Mouse (Mus musculus) neural tube, embryonic 15.5 days (tissue): ENCODE results near the gene Snapc3. TPM values are rescaled to one million over a fixed set of nuclear protein-coding genes. Genes with fewer than 3 reads are reported as not detected.

ENCODE experiments used
- ATAC-seq: fragments of 200-750 bp; cut with Nextera tagmentation; 2 replicates; pipeline ENCODE4 v1.8.0; 2017; ENCODE audit warnings: mild to moderate bottlenecking, moderate TSS enrichment, moderate library complexity; ENCODE audit not compliant: low FRiP score
- H3K27ac ChIP-seq: fragments of 300-500 bp; sonication (generic); replicated peaks from 2 replicates; pipeline ENCODE4 v1.5.1; 2015; ENCODE audit warnings: mild to moderate bottlenecking, inconsistent platforms
- H3K27me3 ChIP-seq: fragments of 300-500 bp; sonication (generic); replicated peaks from 2 replicates; pipeline ENCODE4 v1.6.1; 2015; ENCODE audit warnings: inconsistent platforms
- H3K36me3 ChIP-seq: fragments of 300-500 bp; sonication (generic); 2 replicates; pipeline ENCODE4 v1.6.1; 2015; ENCODE audit warnings: inconsistent platforms
- H3K4me1 ChIP-seq: fragments of 300-500 bp; sonication (generic); 2 replicates; pipeline ENCODE4 v1.6.1; 2015; ENCODE audit warnings: inconsistent platforms
- H3K4me2 ChIP-seq: fragments of 300-500 bp; sonication (generic); 2 replicates; pipeline ENCODE4 v1.6.1; 2015; ENCODE audit warnings: inconsistent platforms, mild to moderate bottlenecking, moderate library complexity
- H3K4me3 ChIP-seq: fragments of 300-500 bp; sonication (generic); replicated peaks from 2 replicates; pipeline ENCODE4 v1.5.1; 2015; ENCODE audit warnings: mild to moderate bottlenecking, inconsistent platforms
- H3K9ac ChIP-seq: fragments of 300-500 bp; sonication (generic); replicated peaks from 2 replicates; pipeline ENCODE4 v1.6.1; 2015; ENCODE audit warnings: mild to moderate bottlenecking, inconsistent platforms
- H3K9me3 ChIP-seq: fragments of 300-500 bp; sonication (generic); replicated peaks from 2 replicates; pipeline ENCODE4 v1.6.1; 2016; ENCODE audit warnings: inconsistent platforms
- WGBS: fragments of 180-500 bp; shearing (Covaris S2); methylation state at CpG from one replicate; pipeline ENCODE4 v1.1.7; 2015; ENCODE audit warnings: mixed read lengths; 5-methylcytosine and 5-hydroxymethylcytosine counted together
- polyA plus RNA-seq: library from polyadenylated mRNA; unstranded; fragments of >200 nt; fragmentation: Nextera tagmentation; extraction: Ambion mirVana; gene quantifications from 2 replicates; pipeline ENCODE4 v1.2.1, GENCODE M21; 2015

Snapc3 gene
- polyA plus RNA-seq, 1 experiment from 2014 or later: 57.7 TPM

DNA sequence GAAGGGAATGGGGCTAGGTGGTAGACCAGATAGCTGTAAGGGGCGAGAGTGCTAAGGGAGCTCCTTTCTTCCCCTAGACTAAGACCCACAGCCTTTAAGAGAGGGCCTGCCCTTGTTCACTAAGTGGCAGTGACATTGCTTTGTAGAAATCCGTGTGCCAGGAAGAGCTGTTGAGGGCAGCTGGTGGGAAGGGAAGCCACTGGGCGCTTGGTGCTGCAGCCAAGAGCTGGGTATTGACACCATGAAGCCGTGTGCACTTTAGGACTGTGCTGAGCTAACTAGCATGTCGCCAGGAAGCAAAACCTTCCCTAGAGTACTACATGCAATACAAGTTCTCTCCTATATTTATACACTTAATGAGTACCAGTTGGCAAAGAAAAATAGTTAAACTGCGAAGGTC is 6.1 kb downstream of the Snapc3 start:
- Histone ChIP-seq H3K27me3 (no peaks in the 10 kb centered on the region), H3K36me3 (peaks cover 42% of the 10 kb centered on the region), H3K4me1 (peaks cover 15% of the 10 kb centered on the region), H3K9me3 (no peaks in the 10 kb centered on the region), H3K27ac (no peak overlapping the region), H3K4me2 (no peak overlapping the region), H3K4me3 (no peak overlapping the region), H3K9ac (no peak overlapping the region)
- ATAC-seq: no peak
- WGBS: 91% methylated on average over 6 of the region's 6 CpGs

DNA sequence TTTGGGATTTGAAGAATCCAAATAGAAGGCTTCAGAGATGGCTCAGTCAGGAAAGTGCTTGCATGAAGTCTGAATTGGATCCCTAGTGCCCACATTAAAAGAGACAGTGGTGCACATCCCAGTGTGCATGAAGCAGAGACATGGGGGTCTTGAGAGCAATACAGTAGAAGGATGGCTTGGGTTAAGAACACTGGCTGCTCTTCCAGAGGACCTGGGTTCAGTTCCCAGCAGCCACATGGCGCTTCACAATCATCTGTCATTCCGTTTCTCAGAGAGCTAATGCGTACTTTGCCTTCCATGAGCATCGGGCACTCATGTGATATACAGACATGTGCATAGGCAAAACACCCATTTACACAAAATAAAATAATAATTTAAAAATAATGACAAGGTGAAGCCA is 7.6 kb downstream of the Snapc3 start:
- H3K9me3 ChIP-seq: no peaks in the 10 kb centered on the region
- H3K36me3 ChIP-seq: peaks cover 54% of the 10 kb centered on the region
- ATAC-seq: no peak
- WGBS: 99% methylated on average over 4 of the region's 4 CpGs
- no peak overlapping the region for H3K4me2 ChIP-seq
- no peaks in the 10 kb centered on the region for H3K27me3 ChIP-seq
- H3K9ac ChIP-seq: no peak overlapping the region
- peaks cover 4% of the 10 kb centered on the region; the same call in 1 of the 2 replicates for H3K4me1 ChIP-seq
- no peak overlapping the region for H3K27ac ChIP-seq
- H3K4me3 ChIP-seq: no peak overlapping the region

DNA sequence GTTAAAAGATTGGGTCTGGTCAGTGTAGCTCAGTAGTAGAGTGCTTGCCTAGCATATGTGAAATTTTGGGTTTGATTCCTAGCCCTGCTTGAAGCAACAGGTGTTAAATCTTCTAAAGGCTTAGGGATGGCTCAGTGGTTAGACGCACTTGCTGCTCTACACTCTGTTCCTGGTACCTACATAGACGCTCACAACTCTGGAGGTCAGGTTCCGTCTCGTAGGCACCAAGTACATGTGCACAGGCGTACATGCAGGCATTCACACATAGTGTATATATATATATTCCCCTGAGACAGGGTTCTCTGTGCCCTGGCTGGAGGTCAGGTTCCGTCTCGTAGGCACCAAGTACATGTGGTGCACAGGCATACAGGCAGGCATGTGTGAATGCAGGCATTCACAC is 9.6 kb downstream of the Snapc3 start:
- Histone ChIP-seq H3K27ac (no peak overlapping the region), H3K4me2 (no peak overlapping the region), H3K36me3 (peaks cover 63% of the 10 kb centered on the region), H3K9ac (no peak overlapping the region), H3K9me3 (no peaks in the 10 kb centered on the region), H3K4me3 (no peak overlapping the region), H3K27me3 (no peaks in the 10 kb centered on the region), H3K4me1 (no peaks in the 10 kb centered on the region)
- no peak for ATAC-seq
- 98% methylated on average over 7 of the region's 7 CpGs for WGBS

DNA sequence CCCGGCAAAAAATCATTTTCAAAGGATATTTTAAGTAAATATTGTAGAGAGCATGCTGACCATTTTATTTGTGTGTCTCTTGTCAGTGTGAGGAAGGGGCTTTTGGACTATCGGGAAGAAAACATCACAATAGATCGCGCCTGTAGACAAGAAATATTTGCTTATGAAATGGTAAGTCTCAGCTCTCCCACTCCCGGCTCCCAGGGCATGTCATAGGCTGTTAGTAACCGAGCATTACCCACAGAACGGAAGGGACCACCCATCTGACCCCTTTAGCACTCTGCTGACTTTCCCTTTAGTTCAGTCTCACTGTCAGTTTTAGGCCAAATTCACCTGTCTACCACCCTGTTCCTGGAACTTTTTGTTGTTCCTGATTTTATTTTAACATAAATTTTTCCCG is 10.2 kb downstream of the Snapc3 start:
- peaks cover 64% of the 10 kb centered on the region for H3K36me3 ChIP-seq
- no peaks in the 10 kb centered on the region for H3K27me3 ChIP-seq
- H3K27ac ChIP-seq: no peak overlapping the region
- ATAC-seq: no peak
- no peak overlapping the region for H3K4me3 ChIP-seq
- no peak overlapping the region for H3K9ac ChIP-seq
- no peak overlapping the region for H3K4me2 ChIP-seq
- no peaks in the 10 kb centered on the region for H3K9me3 ChIP-seq
- no peaks in the 10 kb centered on the region for H3K4me1 ChIP-seq
- WGBS: 96% methylated on average over 8 of the region's 8 CpGs

DNA sequence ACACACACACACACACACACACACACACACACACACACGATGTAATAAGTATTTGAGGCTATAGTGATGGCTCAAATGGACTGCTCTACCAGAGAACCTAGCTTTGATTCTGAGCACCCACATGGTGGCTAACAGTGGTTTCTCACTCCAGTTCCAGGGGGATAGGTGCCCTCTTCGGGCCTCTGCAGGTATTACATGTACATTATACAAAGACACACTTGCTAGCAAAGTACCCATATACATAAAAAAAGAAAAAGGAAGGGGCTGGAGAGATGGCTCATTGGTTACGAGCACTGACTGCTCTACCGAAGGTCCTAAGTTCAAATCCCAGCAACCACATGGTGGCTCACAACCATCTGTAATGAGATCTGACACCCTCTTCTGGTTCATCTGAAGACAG is 11.3 kb downstream of the Snapc3 start:
- Histone ChIP-seq H3K9me3 (no peaks in the 10 kb centered on the region), H3K4me3 (no peak overlapping the region), H3K4me2 (no peak overlapping the region), H3K4me1 (no peaks in the 10 kb centered on the region), H3K27ac (no peak overlapping the region), H3K27me3 (no peaks in the 10 kb centered on the region), H3K9ac (no peak overlapping the region), H3K36me3 (peaks cover 54% of the 10 kb centered on the region)
- WGBS: 93% methylated on average over 4 of the region's 4 CpGs
- ATAC-seq: no peak

DNA sequence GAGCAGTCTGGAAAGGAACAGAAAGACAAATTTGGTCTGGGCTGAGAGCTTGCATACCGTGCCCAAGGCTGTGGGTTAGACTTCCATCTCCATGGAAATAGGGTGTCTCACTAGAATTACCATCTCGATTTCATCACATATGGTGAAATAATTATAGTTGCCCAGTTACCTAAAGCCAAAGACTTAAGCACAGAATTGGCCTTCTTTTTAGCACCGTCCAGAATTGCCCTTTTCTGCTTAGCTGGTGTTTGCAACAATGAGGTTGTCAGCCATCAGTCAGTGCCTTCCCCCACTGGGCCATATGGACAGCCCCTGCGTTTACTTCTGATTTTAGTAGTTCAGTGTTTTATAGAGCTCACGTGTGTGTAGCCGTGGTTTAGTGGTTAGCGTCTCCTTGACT is 14.4 kb downstream of the Snapc3 start:
- WGBS: 79% methylated on average over 7 of the region's 7 CpGs
- peaks cover 62% of the 10 kb centered on the region for H3K36me3 ChIP-seq
- no peak overlapping the region for H3K4me2 ChIP-seq
- no peak overlapping the region for H3K4me3 ChIP-seq
- H3K27ac ChIP-seq: no peak overlapping the region
- no peaks in the 10 kb centered on the region for H3K9me3 ChIP-seq
- no peak for ATAC-seq
- H3K9ac ChIP-seq: no peak overlapping the region
- H3K27me3 ChIP-seq: no peaks in the 10 kb centered on the region
- H3K4me1 ChIP-seq: no peaks in the 10 kb centered on the region

DNA sequence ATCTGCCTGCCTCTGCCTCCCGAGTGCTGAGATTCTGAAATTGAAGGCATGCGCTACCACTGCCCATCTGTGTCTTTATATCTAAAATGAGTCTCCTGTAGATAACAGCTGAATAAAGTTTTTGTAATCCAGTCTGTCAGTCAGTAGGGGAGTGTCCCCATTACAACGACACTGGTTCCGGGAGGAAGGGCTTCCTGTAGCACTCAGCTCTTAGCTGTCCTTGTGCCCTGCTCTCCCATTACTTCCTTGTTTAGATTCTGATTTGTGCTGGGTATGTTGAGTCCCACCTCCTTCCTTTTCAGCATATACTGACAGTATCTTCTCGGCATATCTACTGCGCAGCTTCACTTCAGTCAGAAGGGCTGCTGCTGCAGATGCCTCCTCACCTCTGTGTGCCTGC is 15.4 kb downstream of the Snapc3 start:
- Histone ChIP-seq H3K9me3 (no peaks in the 10 kb centered on the region), H3K4me2 (no peak overlapping the region), H3K27ac (no peak overlapping the region), H3K4me3 (no peak overlapping the region), H3K27me3 (no peaks in the 10 kb centered on the region), H3K36me3 (peaks cover 65% of the 10 kb centered on the region), H3K4me1 (no peaks in the 10 kb centered on the region), H3K9ac (no peak overlapping the region)
- no peak for ATAC-seq
- WGBS: 92% methylated on average over 6 of the region's 6 CpGs

DNA sequence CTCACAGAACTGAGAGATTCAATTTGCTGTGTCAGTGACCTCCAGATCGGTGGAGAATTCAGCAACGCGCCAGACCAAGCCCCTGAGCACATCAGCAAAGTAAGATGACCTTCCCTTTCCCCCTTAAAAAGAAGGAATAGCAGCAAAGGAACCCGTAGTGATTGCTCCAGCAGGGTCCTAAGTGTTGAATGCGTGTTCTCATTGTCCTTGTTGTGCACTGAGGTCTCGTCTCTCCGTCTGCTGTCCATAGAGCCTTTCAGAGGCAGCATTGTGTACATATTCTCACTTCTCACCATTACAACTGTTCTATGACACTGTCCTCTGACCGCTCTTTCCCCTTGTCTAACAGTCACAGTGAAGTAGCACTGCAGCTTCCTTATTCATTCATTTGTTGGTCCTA is 18.9 kb downstream of the Snapc3 start:
- Histone ChIP-seq H3K4me3 (no peak overlapping the region), H3K27me3 (no peaks in the 10 kb centered on the region), H3K4me1 (no peaks in the 10 kb centered on the region), H3K4me2 (no peak overlapping the region), H3K9ac (no peak overlapping the region), H3K36me3 (peaks cover 63% of the 10 kb centered on the region), H3K9me3 (no peaks in the 10 kb centered on the region), H3K27ac (no peak overlapping the region)
- ATAC-seq: no peak
- WGBS: 95% methylated on average over 8 of the region's 8 CpGs

DNA sequence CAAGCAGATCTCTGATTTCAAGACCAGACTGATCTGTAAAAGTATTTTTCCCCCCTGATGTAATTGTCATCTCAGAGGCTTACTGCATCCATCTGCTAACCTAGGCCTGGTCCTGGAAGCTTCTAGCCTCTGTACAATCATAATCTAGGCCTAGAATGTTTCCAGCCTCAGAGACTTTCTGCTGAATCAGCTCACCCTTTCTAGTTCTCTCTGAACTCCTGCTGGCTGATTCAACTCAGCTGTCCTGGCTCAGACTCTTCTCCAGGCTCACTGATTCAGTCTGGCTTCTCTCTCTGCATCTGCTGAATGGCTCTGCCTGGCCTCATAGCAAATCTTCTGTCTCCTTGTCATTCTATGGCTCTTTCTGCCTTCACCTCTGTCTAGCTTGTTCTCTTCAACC is 20.6 kb downstream of the Snapc3 start:
- Histone ChIP-seq H3K27me3 (no peaks in the 10 kb centered on the region), H3K4me2 (no peak overlapping the region), H3K4me1 (no peaks in the 10 kb centered on the region), H3K9ac (no peak overlapping the region), H3K9me3 (no peaks in the 10 kb centered on the region), H3K4me3 (no peak overlapping the region), H3K27ac (no peak overlapping the region), H3K36me3 (peaks cover 63% of the 10 kb centered on the region)
- no peak for ATAC-seq

DNA sequence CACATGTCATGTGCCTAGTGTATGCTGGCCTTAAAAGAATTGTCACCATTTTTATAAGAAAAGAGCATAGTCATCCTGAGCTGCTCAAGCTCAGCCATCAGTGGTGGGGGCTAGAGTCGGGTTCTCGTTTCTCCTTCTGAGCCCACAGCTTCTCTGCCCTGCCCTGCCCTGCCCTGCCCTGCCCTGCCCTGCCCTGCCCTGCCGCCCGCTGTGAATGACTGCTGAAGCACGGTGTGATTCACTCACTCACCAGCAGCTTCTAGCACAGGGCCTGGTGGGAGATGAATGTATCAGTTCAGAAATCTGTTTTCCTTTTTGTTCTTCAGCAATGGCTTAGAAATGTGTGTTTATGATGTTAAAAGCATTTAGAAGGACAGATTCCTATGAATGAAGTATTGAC is 21.5 kb downstream of the Snapc3 start:
- Histone ChIP-seq H3K27ac (no peak overlapping the region), H3K9me3 (no peaks in the 10 kb centered on the region), H3K4me1 (no peaks in the 10 kb centered on the region), H3K4me3 (no peak overlapping the region), H3K36me3 (peaks cover 60% of the 10 kb centered on the region), H3K9ac (no peak overlapping the region), H3K27me3 (no peaks in the 10 kb centered on the region), H3K4me2 (no peak overlapping the region)
- ATAC-seq: no peak
- 62% methylated on average over 5 of the region's 5 CpGs for WGBS

DNA sequence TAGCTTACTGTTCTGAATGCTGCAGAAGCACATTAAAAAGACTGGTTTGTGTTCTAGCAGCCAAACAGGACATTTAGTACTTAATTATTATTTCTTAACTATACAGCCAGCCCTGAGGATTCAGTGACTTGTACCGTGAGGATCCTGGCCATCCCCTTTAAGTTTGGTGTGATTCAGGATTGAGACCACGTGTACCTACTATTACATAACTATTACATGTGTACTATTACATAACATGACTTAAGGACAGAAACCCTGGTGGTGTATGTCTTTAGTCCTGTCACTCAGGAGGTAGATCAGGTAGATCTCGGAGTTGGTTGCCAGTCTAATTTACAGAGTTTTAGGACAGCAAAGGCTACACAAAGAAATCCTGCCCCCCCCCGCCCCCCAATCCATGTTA is 23.5 kb downstream of the Snapc3 start:
- Histone ChIP-seq H3K27ac (no peak overlapping the region), H3K27me3 (no peaks in the 10 kb centered on the region), H3K9me3 (no peaks in the 10 kb centered on the region), H3K9ac (no peak overlapping the region), H3K4me3 (no peak overlapping the region), H3K4me2 (no peak overlapping the region), H3K4me1 (no peaks in the 10 kb centered on the region), H3K36me3 (peaks cover 46% of the 10 kb centered on the region)
- ATAC-seq: no peak
- 87% methylated on average over 4 of the region's 4 CpGs for WGBS

DNA sequence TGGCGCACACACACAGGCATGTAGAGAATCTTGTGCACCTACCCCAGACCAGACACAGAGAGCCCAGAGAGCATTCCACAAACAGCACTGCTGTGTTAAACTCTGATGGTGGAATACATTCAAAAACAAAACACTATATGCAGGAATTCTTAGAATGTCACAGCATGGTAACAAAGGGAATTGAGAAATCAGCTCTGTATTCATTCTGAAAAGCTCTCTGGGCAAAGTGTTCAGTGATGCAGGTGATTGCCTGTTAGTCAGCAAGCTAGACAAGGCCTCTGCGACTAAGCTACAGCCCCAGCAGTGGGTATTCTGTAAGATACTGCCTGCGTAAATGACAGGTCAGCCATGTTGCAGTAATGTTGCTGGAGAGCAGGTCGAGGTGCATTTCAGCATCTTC is 33.3 kb downstream of the Snapc3 start:
- Histone ChIP-seq H3K4me3 (no peak overlapping the region), H3K4me2 (no peak overlapping the region), H3K27me3 (no peaks in the 10 kb centered on the region), H3K4me1 (no peaks in the 10 kb centered on the region), H3K9ac (no peak overlapping the region), H3K36me3 (peaks cover 54% of the 10 kb centered on the region), H3K9me3 (no peaks in the 10 kb centered on the region), H3K27ac (no peak overlapping the region)
- ATAC-seq: no peak
- WGBS: 92% methylated on average over 4 of the region's 4 CpGs

DNA sequence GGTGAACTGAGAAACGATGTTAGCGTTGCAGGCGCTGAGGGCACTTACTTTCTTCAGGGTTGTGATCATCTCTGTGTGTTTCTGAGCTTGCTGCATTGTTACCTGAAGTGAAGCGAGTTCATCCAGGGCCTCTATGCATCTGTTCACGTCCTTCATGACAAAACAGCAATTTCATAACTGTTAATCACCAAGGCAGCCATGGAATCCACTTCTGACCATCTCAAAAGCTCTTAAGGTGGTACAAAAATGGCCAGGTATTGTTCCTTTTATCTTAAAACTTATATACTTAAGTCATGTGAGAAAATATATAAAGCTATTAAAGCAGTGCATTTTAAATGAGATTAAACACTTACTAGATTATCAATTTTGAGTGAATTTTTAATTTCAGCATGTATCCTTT is 42.6 kb downstream of the Snapc3 start:
- 92% methylated on average over 5 of the region's 5 CpGs for WGBS
- H3K36me3 ChIP-seq: peaks cover 55% of the 10 kb centered on the region
- no peak for ATAC-seq
- no peak overlapping the region for H3K4me2 ChIP-seq
- H3K4me1 ChIP-seq: no peaks in the 10 kb centered on the region
- no peak overlapping the region for H3K4me3 ChIP-seq
- no peak overlapping the region for H3K27ac ChIP-seq
- no peak overlapping the region for H3K9ac ChIP-seq
- H3K9me3 ChIP-seq: no peaks in the 10 kb centered on the region
- H3K27me3 ChIP-seq: no peaks in the 10 kb centered on the region
